Mouse (Mus musculus) left cerebral cortex, postnatal 36 days (tissue): ENCODE measurements at regions not wholly inside any gene's neighbourhood (a gene's known extent, or its start where the extent isn't known, plus 50 kb on each side); places are given as distances from the start of the nearest gene placed in this dataset.
"Not testable (repeated sequence)": the region's sequence is repeated elsewhere in the genome, so short reads cannot be mapped to it uniquely, and the experiment has no call there.

Source experiments
- DNase-seq, 2 experiments: peaks; one replicate each; pipeline ENCODE4 v3.0.0; 2021 to 2022; ENCODE audit warnings: low spot score in 2 of 2, mixed read lengths in 1 of 2
- intact Hi-C: fragments of 180-260 bp; cut with DNase I; formaldehyde crosslinking; loops from one replicate; pipeline ENCODE4 v1.15.1; 2025

- intact Hi-C loops = loop anchor here (5.0 kb wide), 1 partner anchor 185 kb away; the partner anchor contains the start of gene Tbl1xr1
- no peak for DNase-seq
These were observed 184.5 kb upstream of the Tbl1xr1 start for GRCm38 (mm10) chr3:21891819-21892480.

- peak; percentile 32 to 35 for DNase-seq
- intact Hi-C loops = loop anchor here (5.0 kb wide), 1 partner anchor 184 kb away; the partner anchor contains the start of gene Tbl1xr1
These were observed 183.5 kb upstream of the Tbl1xr1 start for GRCm38 (mm10) chr3:21892864-21893404.

- no peak for DNase-seq
- intact Hi-C loops = no loop called here
These were observed 180.9 kb upstream of the Tbl1xr1 start for GRCm38 (mm10) chr3:21895551-21895950.

GRCm38 (mm10) chr3:21898241-21898640 is 178.2 kb upstream of the Tbl1xr1 start:
- no peak for DNase-seq
- intact Hi-C loops = no loop called here

- no peak for DNase-seq
- intact Hi-C loops = no loop called here
These were observed 170.9 kb upstream of the Tbl1xr1 start for GRCm38 (mm10) chr3:21905384-21906073.

GRCm38 (mm10) chr3:21908828-21909227 is 167.6 kb upstream of the Tbl1xr1 start:
- DNase-seq = no peak
- intact Hi-C loops = no loop called here

- intact Hi-C loops = no loop called here
- no peak for DNase-seq
These were observed 166.4 kb upstream of the Tbl1xr1 start for GRCm38 (mm10) chr3:21910080-21910479.

GRCm38 (mm10) chr3:21911071-21911470 is 165.4 kb upstream of the Tbl1xr1 start:
- intact Hi-C loops = no loop called here
- DNase-seq = no peak

GRCm38 (mm10) chr3:21917228-21917910 is 159.1 kb upstream of the Tbl1xr1 start:
- no peak for DNase-seq
- intact Hi-C loops = no loop called here

- DNase-seq = no peak
- intact Hi-C loops = no loop called here
These were observed 158.0 kb upstream of the Tbl1xr1 start for GRCm38 (mm10) chr3:21918431-21918830.

GRCm38 (mm10) chr3:21919931-21920330 is 156.5 kb upstream of the Tbl1xr1 start:
- DNase-seq = no peak
- intact Hi-C loops = no loop called here

GRCm38 (mm10) chr3:21931951-21932350 is 144.5 kb upstream of the Tbl1xr1 start:
- intact Hi-C loops = loop anchor here (10.0 kb wide), 2 partner anchors 437 to 1277 kb away; no protein-coding TSS in a partner anchor
- DNase-seq = no peak

GRCm38 (mm10) chr3:21932696-21933095 is 143.8 kb upstream of the Tbl1xr1 start:
- intact Hi-C loops = loop anchor here (10.0 kb wide), 2 partner anchors 438 to 1278 kb away; no protein-coding TSS in a partner anchor

GRCm38 (mm10) chr3:21934731-21935271 is 141.7 kb upstream of the Tbl1xr1 start:
- DNase-seq = no peak
- intact Hi-C loops = loop anchor here (5.0 to 10.0 kb wide), 7 partner anchors 52 to 1280 kb away; no protein-coding TSS in a partner anchor

More at GRCm38 (mm10) chr3:21932696-21933095, 143.8 kb upstream of the Tbl1xr1 start:
- DNase-seq = not testable (repeated sequence)

GRCm38 (mm10) chr3:21935571-21936261 is 140.7 kb upstream of the Tbl1xr1 start:
- peak; percentile 90 to 93 for DNase-seq
- intact Hi-C loops = loop anchor here (1.0 to 10.0 kb wide), 8 partner anchors 52 to 1281 kb away; partner anchors contain the start of gene Tbl1xr1

- intact Hi-C loops = loop anchor here (1.0 to 10.0 kb wide), 8 partner anchors 51 to 1281 kb away; partner anchors contain the start of gene Tbl1xr1
- no peak for DNase-seq
These were observed 140.2 kb upstream of the Tbl1xr1 start for GRCm38 (mm10) chr3:21936262-21936603.

- peak in 1 of 2 experiments; percentile 4 for DNase-seq
- intact Hi-C loops = loop anchor here (1.0 to 10.0 kb wide), 8 partner anchors 51 to 1282 kb away; partner anchors contain the start of gene Tbl1xr1
These were observed 139.8 kb upstream of the Tbl1xr1 start for GRCm38 (mm10) chr3:21936616-21937015.

- intact Hi-C loops = loop anchor here (5.0 to 10.0 kb wide), 7 partner anchors 50 to 1283 kb away; no protein-coding TSS in a partner anchor
- DNase-seq = peak; percentile 33 to 43
These were observed 139.0 kb upstream of the Tbl1xr1 start for GRCm38 (mm10) chr3:21937281-21938035.
